Comparison of ENCODE assay signal across 9 mouse cellular contexts in genomic region chr9:114843634-114844016, GRCm38 (mm10). TPM values are rescaled to one million over a fixed set of nuclear protein-coding genes. Genes with fewer than 3 reads are reported as not detected.
DNase-seq lines count a peak whose midpoint lies in the region; ATAC-seq and TF ChIP-seq lines count a peak whose summit lies in the region.
"Had no signal": no experiment of that assay in that cellular context is flagged by ENCODE, and none has a peak within 500 bp of the region (broad histone marks: within the 10 kb centered on the region; RNA-seq: fewer than 3 reads in every experiment).

No protein-coding gene starts in this region.

- H3K27ac ChIP-seq in embryonic facial prominence, embryonic 15.5 days (replicated peaks), result no peak overlapping the region
- no peak overlapping the region for H3K27ac ChIP-seq in hindbrain, embryonic 12.5 days
- H3K27ac ChIP-seq in limb, embryonic 12.5 days, result 0 out of 2 replicates have a peak overlapping the region, but pooled peaks have one; percentile 50
- H3K27ac ChIP-seq in stomach, postnatal 0 days (replicated peaks), result peak overlapping the region; percentile 84

- H3K9ac ChIP-seq in embryonic facial prominence, embryonic 15.5 days, result peak overlapping the region; percentile 41
- peak overlapping the region; percentile 59 for H3K9ac ChIP-seq in hindbrain, embryonic 12.5 days
- H3K9ac ChIP-seq in limb, embryonic 12.5 days (replicated peaks), result peak overlapping the region; percentile 66
- H3K9ac ChIP-seq in stomach, postnatal 0 days (ENCODE audit: low read length), result peak overlapping the region; percentile 69

- no peak for ATAC-seq in erythroblast, adult 5-6 weeks (replicated peaks; ENCODE audit: low FRiP score, poor library complexity, severe bottlenecking)
- ATAC-seq in embryonic facial prominence, embryonic 15.5 days (ENCODE audit: insufficient number of reproducible peaks, low FRiP score, low TSS enrichment, low read depth), result peak; percentile 56; the same call in 1 of the 2 replicates
- ATAC-seq in hindbrain, embryonic 12.5 days (ENCODE audit: low FRiP score), result peak; percentile 73
- ATAC-seq in limb, embryonic 12.5 days (ENCODE audit: insufficient number of reproducible peaks, insufficient read depth, low FRiP score, low TSS enrichment, low read depth), result 0 out of 2 replicates have a peak, but pooled peaks have one; percentile 33
- peak; percentile 64 for ATAC-seq in stomach, postnatal 0 days (ENCODE audit: low FRiP score, low TSS enrichment)

- H3K27me3 ChIP-seq in erythroblast, embryonic 14.5 days (ENCODE audit: control insufficient read depth), result peaks cover 29% of the 10 kb centered on the region
- peaks cover 14% of the 10 kb centered on the region; the same call in 1 of the 2 replicates for H3K27me3 ChIP-seq in embryonic facial prominence, embryonic 15.5 days
- peaks cover 44% of the 10 kb centered on the region for H3K27me3 ChIP-seq in hindbrain, embryonic 12.5 days
- H3K27me3 ChIP-seq in limb, embryonic 12.5 days, result peaks cover 21% of the 10 kb centered on the region; the same call in 1 of the 2 replicates
- no peaks in the 10 kb centered on the region for H3K27me3 ChIP-seq in stomach, postnatal 0 days (ENCODE audit: control insufficient read depth, insufficient read depth, low read length)

- H3K4me2 ChIP-seq in embryonic facial prominence, embryonic 15.5 days (replicated peaks), result peak overlapping the region; percentile 99
- peak overlapping the region; percentile 98 for H3K4me2 ChIP-seq in hindbrain, embryonic 12.5 days (replicated peaks)
- H3K4me2 ChIP-seq in limb, embryonic 12.5 days, result peak overlapping the region; percentile 92
- H3K4me2 ChIP-seq in stomach, postnatal 0 days (replicated peaks; ENCODE audit: low read depth), result peak overlapping the region; percentile 100

- WGBS in embryonic facial prominence, embryonic 15.5 days, result under 1% methylated on average over 40 of the region's 40 CpGs
- under 1% methylated on average over 32 of the region's 40 CpGs for WGBS in hindbrain, embryonic 12.5 days
- 0% methylated on average over 35 of the region's 40 CpGs for WGBS in limb, embryonic 12.5 days
- under 1% methylated on average over 33 of the region's 40 CpGs for WGBS in stomach, postnatal 0 days

- no peak for TF ChIP-seq CTCF in stomach, postnatal 0 days (IDR thresholded peaks at IDR 0.05; ENCODE audit: low read depth)

- H3K36me3 ChIP-seq in erythroblast, embryonic 14.5 days (ENCODE audit: control insufficient read depth), result no peaks in the 10 kb centered on the region
- H3K36me3 ChIP-seq in embryonic facial prominence, embryonic 15.5 days, result no peaks in the 10 kb centered on the region
- no peaks in the 10 kb centered on the region for H3K36me3 ChIP-seq in hindbrain, embryonic 12.5 days
- no peaks in the 10 kb centered on the region for H3K36me3 ChIP-seq in limb, embryonic 12.5 days
- no peaks in the 10 kb centered on the region for H3K36me3 ChIP-seq in stomach, postnatal 0 days (ENCODE audit: control insufficient read depth, insufficient read depth, low read length)

- peak; percentile 60 for DNase-seq in adrenal gland, adult 2 months
- DNase-seq in mesoderm, embryonic 11.5 days (ENCODE audit: low read depth, low spot score), result peak; percentile 37
- peak; percentile 84 for DNase-seq in stomach, postnatal 0 days (ENCODE audit: low spot score)

- no peak for TF ChIP-seq EP300 in stomach, postnatal 0 days (optimal IDR thresholded peaks at IDR 0.05)

- peaks cover 6% of the 10 kb centered on the region for H3K4me1 ChIP-seq in erythroblast, embryonic 14.5 days (ENCODE audit: control insufficient read depth)
- H3K4me1 ChIP-seq in embryonic facial prominence, embryonic 15.5 days, result peaks cover 18% of the 10 kb centered on the region; the same call in 1 of the 2 replicates
- H3K4me1 ChIP-seq in hindbrain, embryonic 12.5 days, result peaks cover 7% of the 10 kb centered on the region; the same call in 1 of the 2 replicates
- H3K4me1 ChIP-seq in limb, embryonic 12.5 days (replicated peaks), result peaks cover 18% of the 10 kb centered on the region
- H3K4me1 ChIP-seq in stomach, postnatal 0 days (replicated peaks; ENCODE audit: control insufficient read depth, insufficient read depth), result no peaks in the 10 kb centered on the region

- no peaks in the 10 kb centered on the region for H3K9me3 ChIP-seq in erythroblast, embryonic 14.5 days (ENCODE audit: control insufficient read depth, low read length)
- no peaks in the 10 kb centered on the region for H3K9me3 ChIP-seq in embryonic facial prominence, embryonic 15.5 days (replicated peaks)
- no peaks in the 10 kb centered on the region for H3K9me3 ChIP-seq in hindbrain, embryonic 12.5 days (replicated peaks)
- H3K9me3 ChIP-seq in limb, embryonic 12.5 days, result no peaks in the 10 kb centered on the region
- H3K9me3 ChIP-seq in stomach, postnatal 0 days (ENCODE audit: control insufficient read depth, low read length), result no peaks in the 10 kb centered on the region

- H3K4me3 ChIP-seq in erythroblast, embryonic 14.5 days (replicated peaks), result peak overlapping the region; percentile 58
- H3K4me3 ChIP-seq in embryonic facial prominence, embryonic 15.5 days (replicated peaks), result peak overlapping the region; percentile 68
- peak overlapping the region; percentile 61 for H3K4me3 ChIP-seq in hindbrain, embryonic 12.5 days
- H3K4me3 ChIP-seq in limb, embryonic 12.5 days (replicated peaks), result peak overlapping the region; percentile 70
- peak overlapping the region; percentile 68 for H3K4me3 ChIP-seq in stomach, postnatal 0 days (ENCODE audit: low read depth, low read length)

RNA-seq across cellular contexts. Expression of gene Cmtm8, which starts 0.3 kb away (rescaled TPM):
- polyA plus RNA-seq in erythroblast, embryonic 14.5 days (2012), result 0.15 and 0.19 TPM in 2 replicates
- not detected in 2 replicates for total RNA-seq in erythroblast, adult 5-6 weeks (2015; ENCODE audit: low replicate concordance)
- 0.17 TPM in 1 of 2 replicates, not detected in the other for total RNA-seq in erythroblast, adult 5-6 weeks (2017; ENCODE audit: low replicate concordance)
- 1 to 10 TPM; 4.9 to 7.3 TPM for total RNA-seq in adrenal gland, adult 2 months (2021)
- 23.2 and 32.4 TPM in 2 replicates for polyA plus RNA-seq in adrenal gland, adult 2 months (2012; rRNA removed)
- polyA plus RNA-seq in embryonic facial prominence, embryonic 15.5 days (2015; fragmentation: Nextera tagmentation; extraction: Ambion mirVana), result 25.2 and 25.3 TPM in 2 replicates
- 24.1 and 41.5 TPM in 2 replicates for polyA plus RNA-seq in hindbrain, embryonic 12.5 days (2016; fragmentation: Nextera tagmentation; extraction: Ambion mirVana)
- 18.8 and 20.1 TPM in 2 replicates for polyA plus RNA-seq in limb, embryonic 12.5 days (2016; fragmentation: Nextera tagmentation; extraction: Ambion mirVana)
- 66.5 and 68.0 TPM in 2 replicates for polyA plus RNA-seq in stomach, postnatal 0 days (2015; fragmentation: Nextera tagmentation; extraction: Ambion mirVana)
- polyA plus RNA-seq: C2C12 had no signal

Comparison
In these comparisons a context has a peak if more than half of its experiments do, and no peak if none do; other contexts are left out.
1. H3K27ac ChIP-seq: peak in limb, embryonic 12.5 days (single experiment) and stomach, postnatal 0 days (single experiment); none in embryonic facial prominence, embryonic 15.5 days (single experiment) and hindbrain, embryonic 12.5 days (single experiment).
2. RNA of gene Cmtm8, which starts 0.3 kb away (polyA plus RNA-seq): 66.5 to 68.0 TPM in stomach, postnatal 0 days, 24.1 to 41.5 TPM in hindbrain, embryonic 12.5 days, 25.2 to 25.3 TPM in embryonic facial prominence, embryonic 15.5 days, 23.2 to 32.4 TPM in adrenal gland, adult 2 months and 18.8 to 20.1 TPM in limb, embryonic 12.5 days; 0.15 to 0.19 TPM in erythroblast, embryonic 14.5 days; every median in the first group is over 10 times any median in the second.
3. Peak in every context shown above with its lines, with median percentiles within 50 percentile points of each other: H3K4me3 ChIP-seq, DNase-seq, H3K4me2 ChIP-seq and H3K9ac ChIP-seq.